Mouse (Mus musculus): ENCODE measurements around the gene Cyp1a1. TPM values are rescaled to one million over a fixed set of nuclear protein-coding genes. Genes with fewer than 3 reads are reported as not detected.

Gene Cyp1a1
- polyA plus RNA-seq (2011; ENCODE audit: insufficient read depth, insufficient read length, low read depth, missing spikeins) = 1.2 and 1.8 TPM in 2 replicates

DNA sequence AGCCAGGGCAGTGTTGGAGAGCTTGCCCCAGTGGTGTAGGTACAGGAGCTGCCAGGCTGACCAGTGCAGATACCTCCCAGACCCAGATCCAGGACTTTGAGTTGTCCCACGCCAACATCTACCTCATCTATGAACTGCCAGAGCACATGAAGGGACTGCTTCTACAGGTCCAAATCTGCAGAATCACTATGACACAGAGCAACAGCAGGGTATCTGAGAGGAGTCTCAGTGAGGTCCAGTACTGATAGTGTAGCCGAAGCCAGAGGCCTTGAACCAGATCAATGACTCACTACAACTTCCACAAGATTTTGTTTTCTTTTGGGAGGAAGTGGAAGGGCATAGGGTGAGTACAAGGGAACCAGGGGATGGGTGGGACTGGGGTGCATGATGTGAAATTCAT, at the start of gene Cyp1a1:
Cyp1a1 (plus strand) TSS at position 178 of the 400 bp plus-strand sequence.
- H3K4me3 ChIP-seq (ENCODE audit: low read depth, low read length) = no peak within 1 kb of the TSS
- no peak within 1 kb of the TSS for H3K9ac ChIP-seq (ENCODE audit: low read depth, poor library complexity, severe bottlenecking)
- H3K4me1 ChIP-seq (ENCODE audit: control insufficient read depth, insufficient read depth, low read length) = no peaks in the 10 kb centered on the region
- H3K27me3 ChIP-seq (ENCODE audit: control insufficient read depth, insufficient read depth, low read length, poor library complexity, severe bottlenecking) = no peaks in the 10 kb centered on the region
- H3K27ac ChIP-seq (ENCODE audit: insufficient read depth, low read length) = no peak within 1 kb of the TSS
- no peaks in the 10 kb centered on the region for H3K9me3 ChIP-seq (replicated peaks; ENCODE audit: control insufficient read depth, insufficient read depth, low read length, poor library complexity, severe bottlenecking)
- no peaks in the 10 kb centered on the region for H3K36me3 ChIP-seq (ENCODE audit: control insufficient read depth, insufficient read depth, low read length, poor library complexity, severe bottlenecking)
- TF ChIP-seq CTCF (IDR thresholded peaks at IDR 0.05; ENCODE audit: low read depth, low read length) = no peak
- no peak for TF ChIP-seq EP300 (IDR thresholded peaks at IDR 0.05; ENCODE audit: insufficient read depth, low read depth, low read length)
- no peak for TF ChIP-seq POLR2A (IDR thresholded peaks at IDR 0.05; ENCODE audit: insufficient read depth, low read length)

DNA sequence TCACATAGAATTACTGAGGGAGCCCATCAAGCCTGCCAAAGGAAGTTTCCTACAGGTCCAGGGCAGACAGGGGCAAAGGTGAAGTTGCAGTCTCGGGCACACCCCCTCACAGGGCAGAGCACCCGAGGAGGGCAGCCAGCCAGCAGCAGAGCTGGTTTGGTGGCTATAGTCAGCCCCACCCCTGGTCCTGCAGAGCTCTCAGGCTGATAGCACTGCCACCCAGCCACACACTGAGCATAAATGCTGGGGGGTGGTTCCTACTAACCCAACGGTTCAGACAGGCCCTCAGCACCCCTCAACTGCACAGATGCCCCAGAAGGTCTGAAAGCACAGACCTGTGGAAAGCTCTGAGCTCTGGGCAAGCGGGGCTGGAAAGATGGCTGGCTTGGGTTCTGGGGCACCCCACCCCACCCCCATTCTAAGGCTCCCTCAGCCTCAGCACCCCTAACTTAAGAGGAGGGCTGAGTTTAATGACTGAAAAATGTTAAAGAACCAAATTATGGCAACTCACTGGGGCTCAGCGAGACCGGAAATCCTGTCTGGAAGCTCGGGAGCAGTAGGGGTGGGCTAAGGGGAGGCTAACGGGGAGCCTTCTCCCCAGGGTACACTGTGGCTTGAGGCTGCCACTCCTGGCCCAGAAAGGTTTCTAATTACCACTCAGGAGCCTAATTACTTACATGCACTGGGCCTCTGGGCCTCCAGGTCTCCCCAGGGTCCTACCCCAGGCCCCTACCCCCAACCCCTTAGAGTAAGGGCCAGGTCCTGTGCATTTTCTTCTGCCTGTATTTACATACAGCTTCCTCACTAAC, 48.9 kb upstream of the Cyp1a1 start:
- Histone ChIP-seq H3K9me3 (replicated peaks; ENCODE audit: control insufficient read depth, insufficient read depth, low read length, poor library complexity, severe bottlenecking) (no peaks in the 10 kb centered on the region), H3K27me3 (ENCODE audit: control insufficient read depth, insufficient read depth, low read length, poor library complexity, severe bottlenecking) (no peaks in the 10 kb centered on the region), H3K9ac (ENCODE audit: low read depth, poor library complexity, severe bottlenecking) (no peak overlapping the region), H3K4me3 (ENCODE audit: low read depth, low read length) (no peak overlapping the region), H3K4me1 (ENCODE audit: control insufficient read depth, insufficient read depth, low read length) (peaks cover 9% of the 10 kb centered on the region), H3K27ac (ENCODE audit: insufficient read depth, low read length) (no peak overlapping the region), H3K36me3 (ENCODE audit: control insufficient read depth, insufficient read depth, low read length, poor library complexity, severe bottlenecking) (no peaks in the 10 kb centered on the region)
- TF ChIP-seq POLR2A (IDR thresholded peaks at IDR 0.05; ENCODE audit: insufficient read depth, low read length) (no peak), EP300 (IDR thresholded peaks at IDR 0.05; ENCODE audit: insufficient read depth, low read depth, low read length) (no peak), CTCF (IDR thresholded peaks at IDR 0.05; ENCODE audit: low read depth, low read length) (no peak)

- H3K27ac ChIP-seq (ENCODE audit: insufficient read depth, low read length) = no peak overlapping the region
- no peak overlapping the region for H3K9ac ChIP-seq (ENCODE audit: low read depth, poor library complexity, severe bottlenecking)
- peaks cover 10% of the 10 kb centered on the region for H3K4me1 ChIP-seq (ENCODE audit: control insufficient read depth, insufficient read depth, low read length)
- no peaks in the 10 kb centered on the region for H3K27me3 ChIP-seq (ENCODE audit: control insufficient read depth, insufficient read depth, low read length, poor library complexity, severe bottlenecking)
- no peak overlapping the region for H3K4me3 ChIP-seq (ENCODE audit: low read depth, low read length)
- H3K36me3 ChIP-seq (ENCODE audit: control insufficient read depth, insufficient read depth, low read length, poor library complexity, severe bottlenecking) = no peaks in the 10 kb centered on the region
- no peaks in the 10 kb centered on the region for H3K9me3 ChIP-seq (replicated peaks; ENCODE audit: control insufficient read depth, insufficient read depth, low read length, poor library complexity, severe bottlenecking)
- TF ChIP-seq POLR2A (IDR thresholded peaks at IDR 0.05; ENCODE audit: insufficient read depth, low read length) = no peak
- TF ChIP-seq EP300 (IDR thresholded peaks at IDR 0.05; ENCODE audit: insufficient read depth, low read depth, low read length) = no peak
- TF ChIP-seq CTCF (IDR thresholded peaks at IDR 0.05; ENCODE audit: low read depth, low read length) = no peak
Observed at GRCm38 (mm10) chr9:57639661-57640328, 47.9 kb upstream of the Cyp1a1 start.

GRCm38 (mm10) chr9:57640384-57640783, 47.3 kb upstream of the Cyp1a1 start:
- Histone ChIP-seq H3K9me3 (replicated peaks; ENCODE audit: control insufficient read depth, insufficient read depth, low read length, poor library complexity, severe bottlenecking) (no peaks in the 10 kb centered on the region), H3K36me3 (ENCODE audit: control insufficient read depth, insufficient read depth, low read length, poor library complexity, severe bottlenecking) (no peaks in the 10 kb centered on the region), H3K27me3 (ENCODE audit: control insufficient read depth, insufficient read depth, low read length, poor library complexity, severe bottlenecking) (no peaks in the 10 kb centered on the region), H3K4me3 (ENCODE audit: low read depth, low read length) (peak overlapping the region; percentile 15; the same call in 1 of the 2 replicates), H3K9ac (ENCODE audit: low read depth, poor library complexity, severe bottlenecking) (no peak overlapping the region), H3K4me1 (ENCODE audit: control insufficient read depth, insufficient read depth, low read length) (peaks cover 10% of the 10 kb centered on the region), H3K27ac (ENCODE audit: insufficient read depth, low read length) (no peak overlapping the region)
- TF ChIP-seq POLR2A (IDR thresholded peaks at IDR 0.05; ENCODE audit: insufficient read depth, low read length) (no peak), CTCF (IDR thresholded peaks at IDR 0.05; ENCODE audit: low read depth, low read length) (no peak), EP300 (IDR thresholded peaks at IDR 0.05; ENCODE audit: insufficient read depth, low read depth, low read length) (no peak)

GRCm38 (mm10) chr9:57641022-57641421, 46.7 kb upstream of the Cyp1a1 start:
- Histone ChIP-seq H3K4me3 (ENCODE audit: low read depth, low read length) (no peak overlapping the region), H3K36me3 (ENCODE audit: control insufficient read depth, insufficient read depth, low read length, poor library complexity, severe bottlenecking) (no peaks in the 10 kb centered on the region), H3K27me3 (ENCODE audit: control insufficient read depth, insufficient read depth, low read length, poor library complexity, severe bottlenecking) (no peaks in the 10 kb centered on the region), H3K27ac (ENCODE audit: insufficient read depth, low read length) (no peak overlapping the region), H3K9ac (ENCODE audit: low read depth, poor library complexity, severe bottlenecking) (no peak overlapping the region), H3K4me1 (ENCODE audit: control insufficient read depth, insufficient read depth, low read length) (peaks cover 10% of the 10 kb centered on the region), H3K9me3 (replicated peaks; ENCODE audit: control insufficient read depth, insufficient read depth, low read length, poor library complexity, severe bottlenecking) (no peaks in the 10 kb centered on the region)
- TF ChIP-seq EP300 (IDR thresholded peaks at IDR 0.05; ENCODE audit: insufficient read depth, low read depth, low read length) (no peak), CTCF (IDR thresholded peaks at IDR 0.05; ENCODE audit: low read depth, low read length) (no peak), POLR2A (IDR thresholded peaks at IDR 0.05; ENCODE audit: insufficient read depth, low read length) (no peak)
